Mouse (Mus musculus) C2C12 (cell line): Measurements from ENCODE around the gene Rint1.
"Not testable (repeated sequence)": the region's sequence is repeated elsewhere in the genome, so short reads cannot be mapped to it uniquely, and the experiment has no call there.

ENCODE experiments used
- CEBPB ChIP-seq: IDR thresholded peaks from one replicate; pipeline ENCODE4 v1.6.1; 2011; ENCODE audit warnings: low read depth, mild to moderate bottlenecking, control low read depth, moderate library complexity
- CTCF ChIP-seq: IDR thresholded peaks from one replicate; pipeline ENCODE4 v1.5.1; 2011; ENCODE audit not compliant: control insufficient read depth, insufficient read depth, insufficient read length
- FOSL1 ChIP-seq: IDR thresholded peaks from one replicate; pipeline ENCODE4 v1.8.0; 2011; ENCODE audit warnings: mild to moderate bottlenecking, low read length; ENCODE audit not compliant: poor library complexity, insufficient read depth, severe bottlenecking
- MAX ChIP-seq: IDR thresholded peaks from one replicate; pipeline ENCODE4 v1.6.1; 2011; ENCODE audit warnings: mild to moderate bottlenecking, control low read depth
- MYOD1 ChIP-seq: IDR thresholded peaks from one replicate; pipeline ENCODE4 v1.6.1; 2011; ENCODE audit warnings: low read depth; ENCODE audit not compliant: control insufficient read depth, insufficient read length
- MYOG ChIP-seq: IDR thresholded peaks from one replicate; pipeline ENCODE4 v1.6.1; 2011; ENCODE audit not compliant: control insufficient read depth, insufficient read length; ENCODE audit errors: extremely low read depth
- USF1 ChIP-seq: IDR thresholded peaks from one replicate; pipeline ENCODE4 v1.6.1; 2011; ENCODE audit warnings: low read depth, mild to moderate bottlenecking, control low read depth, moderate library complexity

DNA sequence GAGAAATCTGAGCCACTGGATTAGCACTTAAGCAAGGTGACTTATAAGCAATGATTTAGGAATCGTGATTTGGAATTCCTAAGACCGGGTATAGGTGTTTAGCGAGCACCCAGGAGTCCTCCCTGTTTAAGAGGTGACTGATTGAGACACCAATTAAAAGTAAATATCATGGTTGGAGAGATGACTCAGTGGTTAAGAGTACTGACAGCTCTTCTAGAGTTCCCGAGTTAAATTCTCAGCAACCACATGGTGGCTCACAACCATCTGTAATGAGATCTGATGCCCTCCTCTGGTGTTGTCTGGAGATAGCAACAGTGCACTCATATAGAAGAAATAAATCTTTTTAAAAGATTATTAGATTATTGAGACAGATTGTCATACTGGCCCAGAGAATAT, 63.6 kb downstream of the Rint1 start:
- not testable (repeated sequence) for TF ChIP-seq CTCF, FOSL1, USF1, MYOD1, CEBPB, MYOG
- peak; percentile 36 for TF ChIP-seq MAX
